Mouse (Mus musculus): ENCODE results near the gene Wfdc17.

Wfdc17 gene

DNA sequence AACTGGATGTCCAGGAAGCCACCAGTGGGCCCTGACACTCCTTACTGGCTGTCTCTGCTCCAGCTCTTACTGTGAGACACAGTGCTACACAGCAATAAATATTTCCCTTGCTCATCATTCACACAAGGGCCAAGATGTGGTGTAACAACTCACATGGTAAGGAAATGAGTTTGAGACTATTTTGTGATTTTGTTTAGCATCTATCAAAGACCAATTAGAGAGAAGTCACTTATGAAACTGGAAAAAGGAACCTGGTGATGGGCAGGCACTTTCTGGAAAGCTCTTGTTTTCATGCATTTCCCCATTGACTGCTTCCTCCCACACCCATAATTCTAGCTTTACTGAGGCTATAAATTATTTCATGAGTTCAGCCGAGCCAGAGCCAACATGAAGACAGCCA, at the start of gene Wfdc17:
Gene Wfdc17, plus strand, starts transcription at position 287 of the 400 bp plus-strand sequence.
- DNase-seq (ENCODE audit: low read depth) = no peak

DNA sequence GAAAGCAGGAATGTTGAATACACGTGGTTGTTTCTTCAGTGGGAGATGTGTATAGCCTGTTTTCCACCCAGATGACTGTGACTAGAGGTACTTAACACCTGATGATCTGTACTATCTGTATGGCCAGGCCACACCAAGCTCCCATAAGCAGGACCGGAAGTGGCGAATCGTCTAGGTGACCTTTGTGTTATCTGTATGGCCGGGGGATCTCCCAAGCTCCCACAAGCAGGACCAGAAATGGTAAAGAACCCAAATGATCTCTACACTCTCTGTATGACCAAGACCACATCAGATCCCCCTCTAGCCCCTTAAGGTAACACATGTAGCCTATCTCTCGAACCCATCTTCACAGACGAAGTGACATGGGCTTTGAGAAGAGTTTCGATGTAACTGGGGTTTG, 49.2 kb upstream of the Wfdc17 start:
- no peak for DNase-seq (ENCODE audit: low read depth)

DNA sequence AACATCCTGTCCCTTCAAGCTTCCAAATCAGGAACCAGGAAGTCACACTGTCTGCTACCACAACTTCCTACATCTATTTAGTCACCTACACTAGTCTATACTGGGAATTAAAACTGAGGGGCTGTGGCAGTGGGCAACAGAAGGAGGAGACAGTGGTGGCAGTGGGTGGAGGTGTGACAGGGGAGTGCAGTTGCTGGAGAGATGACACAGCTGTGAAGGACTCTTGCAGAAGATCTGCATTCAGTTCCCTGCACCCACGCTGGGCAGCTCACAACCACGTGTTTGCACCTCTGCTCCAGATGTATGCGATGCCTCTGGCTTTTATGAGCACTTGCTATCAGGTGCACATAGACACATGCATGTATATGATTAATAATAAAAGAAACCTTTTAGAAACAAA, 46.3 kb upstream of the Wfdc17 start:
- DNase-seq (ENCODE audit: low read depth) = no peak

DNA sequence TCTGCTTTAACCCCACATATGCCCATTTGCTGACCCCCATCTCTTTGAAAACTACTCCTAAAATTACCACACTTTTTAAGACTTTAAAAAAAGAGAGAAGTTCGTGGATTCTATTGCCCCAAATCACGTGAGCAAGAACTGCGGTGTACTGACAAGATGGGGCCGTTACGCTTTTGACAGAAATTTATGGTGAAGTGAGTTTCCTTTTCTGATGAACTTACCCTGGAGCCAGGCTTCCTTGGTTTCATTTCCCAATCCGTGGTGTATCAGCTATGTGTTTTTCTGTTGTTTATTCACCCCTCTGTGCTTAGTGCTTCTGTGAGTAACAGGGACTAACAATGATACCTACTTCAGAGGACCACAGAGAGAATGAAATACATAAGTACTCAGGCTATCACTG, 45.0 kb upstream of the Wfdc17 start:
- DNase-seq (ENCODE audit: low read depth) = no peak

DNA sequence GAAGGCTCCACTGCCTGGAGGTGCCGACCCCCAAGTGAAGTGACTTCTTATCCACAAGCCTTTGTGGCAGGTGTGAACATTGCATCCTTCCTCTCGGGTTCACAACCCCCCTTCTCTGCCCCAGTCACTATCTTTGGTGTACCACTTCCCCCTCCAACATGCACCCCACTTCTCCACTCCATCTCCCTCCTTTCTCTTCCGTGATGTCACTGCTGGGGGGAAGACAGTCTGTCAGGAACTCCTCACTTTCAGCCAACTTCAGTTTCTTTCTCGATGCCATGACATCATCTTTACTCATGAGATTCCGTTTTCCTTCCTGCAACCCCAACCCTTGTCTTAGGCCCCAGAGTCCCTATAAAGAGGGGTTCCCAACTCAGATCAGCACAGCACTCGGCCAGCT, 41.6 kb upstream of the Wfdc17 start, which contains the start of gene Ccl4:
Gene Ccl4, plus strand, starts transcription at position 381 of the 400 bp plus-strand sequence.
- DNase-seq (ENCODE audit: low read depth) = no peak

DNA sequence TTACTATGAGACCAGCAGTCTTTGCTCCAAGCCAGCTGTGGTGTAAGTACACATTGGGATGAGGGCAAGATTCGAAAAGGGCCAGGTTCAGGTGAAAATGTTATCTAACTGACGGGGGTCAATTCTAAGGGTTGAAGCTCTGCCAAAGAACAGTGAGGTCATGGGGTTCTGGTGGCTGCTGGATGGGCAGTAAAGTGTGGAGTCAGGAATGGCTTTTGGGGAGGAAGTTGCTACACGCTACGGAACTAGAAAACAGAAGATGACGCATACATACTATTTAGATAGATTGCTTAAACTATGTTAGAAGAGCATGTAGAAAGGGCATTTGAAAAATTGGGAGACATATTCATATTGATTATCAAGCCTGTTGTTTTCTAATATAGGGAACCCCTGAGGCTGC, 40.3 kb upstream of the Wfdc17 start:
- DNase-seq (ENCODE audit: low read depth) = no peak

DNA sequence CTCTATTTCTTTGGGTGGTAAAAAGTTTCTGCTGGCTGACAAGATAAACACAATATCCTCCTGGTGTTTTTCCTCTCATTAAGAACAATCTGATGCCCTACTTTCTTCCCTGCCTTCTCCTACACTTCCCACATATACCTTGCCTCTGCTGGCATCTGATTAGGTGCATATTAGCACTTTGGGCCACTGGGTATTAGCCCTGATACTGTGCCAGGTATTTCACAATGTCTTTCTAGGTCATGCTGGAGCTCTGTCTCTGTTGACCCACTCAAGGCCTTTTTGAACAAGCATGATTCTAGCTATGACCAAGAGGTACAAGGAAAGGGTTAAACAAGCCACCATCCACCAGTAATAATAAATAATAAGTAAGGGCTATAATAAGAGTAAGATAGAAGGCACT, 32.0 kb upstream of the Wfdc17 start:
- DNase-seq (ENCODE audit: low read depth) = no peak

DNA sequence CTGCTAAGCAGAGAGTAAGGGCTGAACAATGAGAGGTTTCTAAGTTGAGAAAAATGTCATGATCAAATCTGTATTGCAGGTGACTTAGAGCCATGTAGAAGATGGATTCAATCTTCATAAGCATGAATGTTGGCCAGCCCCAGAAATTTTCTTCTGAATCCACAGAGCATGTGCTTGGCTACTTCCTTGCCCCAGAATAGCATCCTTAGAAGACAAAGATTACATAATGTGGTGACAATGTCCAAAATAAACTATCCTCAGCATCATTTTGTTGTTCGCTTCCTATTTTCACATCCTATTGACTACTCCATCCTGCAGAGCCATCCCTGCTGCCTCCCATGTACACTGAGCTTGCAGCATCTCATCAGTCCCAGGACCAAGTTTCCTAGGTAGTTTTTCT, 28.1 kb upstream of the Wfdc17 start:
- no peak for DNase-seq (ENCODE audit: low read depth)

DNA sequence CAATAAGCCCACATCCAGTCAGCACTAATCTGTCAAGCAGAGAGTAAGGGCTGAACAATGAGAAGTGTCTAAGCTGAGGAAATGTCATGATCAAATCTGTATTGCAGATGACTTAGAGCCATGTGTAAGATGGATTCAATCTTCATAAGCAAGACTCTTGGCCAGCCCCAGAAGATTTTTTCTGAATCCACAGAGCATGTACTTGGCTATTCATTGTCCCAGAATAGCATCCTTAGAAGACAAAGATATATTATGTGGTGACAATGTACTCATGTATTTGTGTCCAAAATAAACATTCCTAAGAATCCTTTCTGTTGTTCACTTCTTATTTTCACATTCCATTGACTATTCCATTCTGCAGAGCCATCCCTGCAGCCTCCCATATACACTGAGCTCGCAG, 13.9 kb upstream of the Wfdc17 start:
- DNase-seq (ENCODE audit: low read depth) = no peak

DNA sequence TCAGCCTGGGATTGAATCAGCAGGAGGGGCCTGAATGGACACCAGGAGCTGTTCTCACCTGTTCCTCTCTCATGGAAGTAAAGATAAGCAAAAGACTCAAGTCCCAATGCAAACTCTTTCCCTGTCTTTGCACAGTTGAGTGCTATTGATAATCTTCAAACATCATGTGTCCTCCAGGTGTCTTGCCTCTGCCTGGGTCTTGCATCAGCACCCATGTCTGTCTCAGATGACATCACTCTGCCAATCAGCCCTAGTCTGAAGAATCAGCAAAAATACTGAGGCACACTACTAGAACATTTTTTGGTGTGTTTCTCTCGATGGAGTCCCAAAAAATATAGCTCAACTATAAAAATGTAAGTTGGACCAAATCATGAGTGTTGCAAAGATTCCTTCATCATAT, 11.8 kb upstream of the Wfdc17 start:
- no peak for DNase-seq (ENCODE audit: low read depth)

DNA sequence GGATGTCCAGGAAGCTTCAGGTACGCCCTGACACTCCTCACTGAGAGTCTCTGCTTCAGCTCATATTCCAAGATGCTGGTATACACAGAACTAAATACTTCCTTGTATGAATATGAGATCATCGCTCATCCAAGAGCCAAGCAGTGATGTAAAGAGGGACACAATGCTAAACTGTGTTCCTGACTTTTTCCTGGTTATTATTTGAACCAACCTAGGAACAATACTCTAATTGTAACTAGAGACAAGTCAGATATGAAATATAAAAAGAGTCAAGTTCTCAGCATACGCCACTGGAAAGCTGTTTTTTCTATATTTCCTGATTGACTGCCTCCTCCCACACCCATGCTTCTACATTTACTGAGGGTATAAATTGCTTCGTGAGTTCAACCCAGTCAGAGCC, 4.9 kb downstream of the Wfdc17 start, which contains the start of gene Wfdc18:
Gene Wfdc18, plus strand, starts transcription at position 301 of the 400 bp plus-strand sequence.
- DNase-seq (ENCODE audit: low read depth) = no peak

DNA sequence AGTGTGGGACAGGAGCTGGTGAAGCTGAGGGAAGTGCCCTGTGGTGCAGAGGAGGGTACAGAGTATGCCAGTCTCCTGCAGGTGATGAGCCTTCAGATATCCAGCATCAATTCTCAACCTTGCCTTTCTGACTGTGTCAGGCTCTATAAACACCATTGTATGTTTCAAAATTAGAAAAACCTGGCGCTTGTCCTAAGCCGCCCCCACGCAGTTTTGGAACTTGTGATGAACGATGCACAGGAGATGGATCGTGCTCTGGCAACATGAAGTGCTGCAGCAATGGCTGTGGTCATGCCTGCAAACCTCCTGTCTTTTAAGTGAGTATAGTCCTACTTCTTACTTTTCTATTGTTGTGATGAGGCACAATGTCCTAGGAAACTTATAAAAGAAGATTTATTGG, 5.9 kb downstream of the Wfdc17 start:
- DNase-seq (ENCODE audit: low read depth) = no peak

DNA sequence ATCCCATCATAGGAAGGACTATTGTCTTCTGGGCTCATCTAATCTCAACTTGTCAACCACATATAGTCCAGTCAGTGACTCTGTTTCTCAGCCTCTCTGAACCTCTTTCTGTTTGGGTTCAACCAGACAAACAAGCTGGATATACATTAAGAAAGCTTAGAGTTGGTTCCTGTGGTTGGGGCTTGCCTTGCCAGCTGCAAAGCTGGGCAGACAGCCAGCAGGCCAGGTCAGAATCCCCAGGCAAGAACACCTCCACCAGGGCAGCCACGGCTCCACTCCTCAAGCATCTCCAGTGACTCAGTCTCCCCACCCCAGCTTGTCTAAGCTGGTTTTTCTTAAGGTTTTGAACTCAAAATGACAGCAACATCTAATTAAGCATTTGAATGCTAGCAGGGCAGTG, 8.9 kb downstream of the Wfdc17 start:
- no peak for DNase-seq (ENCODE audit: low read depth)

DNA sequence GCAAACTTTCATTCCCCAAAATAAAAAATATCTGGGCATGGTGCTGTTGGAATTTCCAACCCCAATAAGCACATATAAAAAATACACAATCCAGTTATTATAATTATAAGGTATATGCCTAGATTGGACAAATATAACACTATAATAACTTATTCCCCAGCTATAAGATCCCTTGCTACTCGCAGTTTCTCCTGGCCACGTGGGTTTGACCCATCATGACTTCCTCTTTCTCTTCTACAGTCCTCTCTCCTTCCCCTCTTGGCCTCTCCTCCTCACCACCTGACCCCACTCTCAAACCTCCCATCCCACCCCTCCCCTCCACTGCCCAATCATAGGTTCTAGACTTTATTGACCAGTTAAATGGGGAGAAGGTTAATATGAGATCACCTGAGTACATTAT, 10.1 kb downstream of the Wfdc17 start:
- DNase-seq (ENCODE audit: low read depth) = no peak

DNA sequence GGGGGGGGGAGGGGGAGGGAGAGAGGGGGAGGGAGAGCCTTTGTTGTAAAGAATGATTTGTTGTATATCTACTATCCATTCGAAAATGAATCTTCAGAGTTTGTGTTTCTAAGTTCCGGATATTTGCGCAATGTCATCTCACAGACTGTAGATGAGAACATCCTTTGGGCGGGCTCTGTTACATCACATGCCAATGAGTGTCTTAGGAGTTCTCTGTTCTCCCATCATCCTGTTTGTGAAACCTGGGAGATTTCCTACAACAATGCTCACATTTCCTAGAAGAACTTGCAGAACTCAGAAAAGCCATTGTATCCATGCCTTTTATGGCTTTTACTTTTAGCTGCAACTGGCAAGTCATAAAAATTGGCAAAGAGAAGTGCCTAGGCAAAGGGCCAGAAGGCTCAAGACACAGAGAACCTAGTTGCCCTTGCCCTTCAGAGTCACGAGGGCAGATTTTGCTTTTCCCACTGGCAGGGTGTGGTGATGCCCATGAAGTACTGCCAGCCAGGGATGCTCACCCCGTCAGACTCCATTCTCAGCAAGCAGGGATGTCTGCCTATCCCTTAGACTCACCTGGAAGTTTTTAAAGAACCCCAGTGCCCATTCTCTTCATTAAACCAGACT, 13.4 kb downstream of the Wfdc17 start:
- DNase-seq (ENCODE audit: low read depth) = peak; percentile 36

DNA sequence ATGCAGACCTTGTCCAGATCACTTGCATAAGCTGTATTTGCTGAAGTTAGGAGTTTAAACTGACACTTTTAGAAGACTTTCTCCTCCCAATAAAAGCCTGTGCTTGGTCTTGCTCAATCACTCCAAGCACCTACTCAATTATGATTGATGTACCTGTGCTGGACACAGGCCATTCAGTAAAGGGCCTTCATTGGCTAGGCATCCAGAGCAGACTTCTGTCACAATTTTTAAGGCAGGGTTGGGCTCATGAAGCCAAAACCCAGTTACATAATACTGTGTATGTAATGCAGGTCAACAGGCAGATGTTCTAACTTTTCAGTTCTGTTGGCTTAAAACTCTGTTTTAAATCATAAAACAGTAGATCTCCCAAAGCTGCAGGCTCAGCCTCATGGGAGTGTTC, 17.0 kb downstream of the Wfdc17 start:
- DNase-seq (ENCODE audit: low read depth) = no peak

DNA sequence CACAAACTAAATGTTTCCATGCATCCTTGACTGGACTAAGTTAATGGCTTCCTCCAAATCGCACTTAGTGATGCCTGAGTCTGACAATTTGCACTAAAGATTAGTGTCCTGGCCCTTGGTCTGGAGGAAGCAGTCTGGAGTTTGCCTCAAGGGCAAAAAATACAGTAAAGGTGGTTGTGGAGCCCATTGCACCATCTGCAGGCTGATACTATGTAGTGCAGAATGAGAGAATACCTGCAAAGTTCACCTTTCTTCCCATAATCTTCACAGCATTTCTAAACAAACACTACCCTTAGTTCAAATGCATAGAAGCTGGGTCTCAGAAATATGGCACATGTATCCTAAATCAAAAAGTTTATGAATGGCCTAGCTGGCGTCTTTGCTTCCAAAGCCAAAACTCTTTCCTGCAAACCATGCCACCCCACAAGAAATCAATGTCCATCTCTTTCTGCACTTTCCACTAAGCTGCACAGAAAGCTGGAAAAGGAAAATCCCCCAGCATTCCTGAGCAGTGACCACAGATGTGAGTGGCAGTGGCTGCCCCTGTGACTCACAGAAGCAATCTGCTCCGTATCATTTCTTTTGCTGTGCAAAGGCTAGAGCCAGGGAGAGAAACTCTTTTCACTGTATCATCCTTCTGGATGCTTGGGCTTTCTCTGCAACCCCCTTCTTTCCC, 25.1 kb downstream of the Wfdc17 start:
- DNase-seq (ENCODE audit: low read depth) = no peak

DNA sequence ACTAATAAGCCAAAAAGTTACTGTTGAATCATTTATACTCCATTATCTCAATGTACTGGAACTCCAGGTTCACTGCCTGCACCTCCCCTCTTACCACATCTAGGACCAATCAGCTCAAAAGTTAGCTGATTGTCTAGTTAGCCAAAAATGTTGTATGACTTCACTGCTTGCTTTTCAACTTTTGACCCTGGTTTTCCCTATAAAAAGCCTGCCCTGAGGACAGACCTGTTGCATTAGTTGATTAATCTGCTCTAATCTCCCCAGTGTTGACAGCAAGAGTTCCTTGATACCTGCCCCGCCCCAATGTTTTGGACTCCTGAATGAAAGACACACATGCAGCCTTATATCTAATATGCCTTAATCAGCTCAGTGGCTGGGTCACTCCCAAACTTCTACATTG, 27.3 kb downstream of the Wfdc17 start:
- no peak for DNase-seq (ENCODE audit: low read depth)

DNA sequence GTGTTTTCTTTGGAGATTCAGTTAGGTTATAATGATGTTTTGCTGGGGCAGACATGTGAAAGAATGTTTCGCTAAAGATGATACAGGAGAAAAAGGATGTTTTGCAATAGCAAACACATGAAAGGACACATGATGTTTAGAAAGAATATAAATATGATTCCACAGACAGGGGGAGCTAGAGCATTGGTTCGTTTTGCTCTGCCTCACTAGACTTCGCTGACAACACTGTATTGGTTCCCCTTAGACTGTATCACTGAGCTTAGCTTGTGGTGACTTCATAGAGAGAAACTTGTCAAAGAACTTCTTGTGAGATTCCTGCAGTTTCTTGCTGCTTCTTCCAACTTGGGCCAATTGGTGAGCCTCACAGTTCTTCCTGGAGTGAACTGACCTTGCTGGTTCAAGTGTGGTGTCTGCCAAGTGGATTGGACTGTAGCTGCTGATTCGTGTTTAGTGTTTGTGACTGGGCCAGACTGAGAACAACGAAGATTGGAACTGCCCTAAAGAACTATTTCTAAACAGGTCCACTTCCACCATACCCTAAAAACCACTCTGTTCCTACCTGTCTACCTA, 29.4 kb downstream of the Wfdc17 start:
- DNase-seq (ENCODE audit: low read depth) = no peak

DNA sequence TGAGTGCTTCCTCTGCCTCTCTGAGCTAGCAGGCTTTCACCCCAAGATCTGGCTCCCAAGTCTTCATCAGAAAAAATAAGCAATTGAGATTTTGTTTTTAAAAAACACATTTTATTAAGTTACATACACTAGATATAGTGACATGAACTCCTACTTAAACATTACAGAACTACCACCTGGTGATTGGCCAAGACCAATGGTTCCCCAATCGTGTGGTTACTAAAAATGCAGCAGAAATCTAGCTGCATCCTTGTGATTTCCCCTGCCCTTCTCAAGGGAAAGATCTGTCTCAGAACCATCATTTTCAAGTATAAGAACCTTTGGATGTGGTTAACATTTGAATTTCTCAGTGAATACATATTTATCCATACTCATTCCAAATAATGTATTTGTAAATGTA, 30.4 kb downstream of the Wfdc17 start:
- no peak for DNase-seq (ENCODE audit: low read depth)

DNA sequence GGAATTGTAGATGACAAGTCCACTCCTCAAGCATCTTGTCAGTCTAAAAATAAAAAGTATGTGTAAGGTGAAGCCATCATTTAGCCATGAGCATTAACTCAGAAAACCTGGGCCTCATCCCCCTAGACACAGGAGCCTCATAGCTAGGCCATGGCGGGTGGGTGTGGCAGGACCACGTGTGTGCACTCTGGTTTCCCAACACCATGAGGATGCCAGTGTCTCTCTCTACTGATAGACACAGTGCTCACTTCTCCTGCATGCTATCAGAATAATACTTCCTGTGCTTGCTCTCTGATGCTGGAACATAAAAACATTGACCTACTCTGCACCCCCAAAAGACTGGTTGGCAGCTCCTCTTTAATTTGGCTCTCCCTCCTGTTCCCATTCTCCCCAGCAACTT, 32.1 kb downstream of the Wfdc17 start:
- DNase-seq (ENCODE audit: low read depth) = no peak

DNA sequence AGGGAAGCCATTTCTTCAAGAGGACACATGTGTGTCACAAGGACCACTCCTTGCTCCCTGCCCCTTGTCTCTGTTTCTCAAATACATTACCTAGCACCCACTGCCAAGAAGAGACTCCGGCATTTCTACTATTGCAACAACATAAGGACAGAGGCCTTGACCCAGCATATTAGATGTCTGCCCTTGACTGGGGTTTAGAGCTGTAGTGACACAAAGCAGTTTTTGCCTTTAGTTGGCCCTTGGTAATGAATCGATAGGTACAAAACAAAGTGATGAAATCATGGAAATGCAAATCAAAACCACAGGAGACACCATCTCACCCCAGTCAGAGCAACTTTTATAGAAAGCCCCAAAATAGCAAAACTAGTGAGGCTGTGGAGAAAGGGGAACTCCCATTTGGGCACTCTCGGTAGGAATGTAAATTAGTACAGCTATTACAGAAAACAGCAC, 33.3 kb downstream of the Wfdc17 start:
- no peak for DNase-seq (ENCODE audit: low read depth)

DNA sequence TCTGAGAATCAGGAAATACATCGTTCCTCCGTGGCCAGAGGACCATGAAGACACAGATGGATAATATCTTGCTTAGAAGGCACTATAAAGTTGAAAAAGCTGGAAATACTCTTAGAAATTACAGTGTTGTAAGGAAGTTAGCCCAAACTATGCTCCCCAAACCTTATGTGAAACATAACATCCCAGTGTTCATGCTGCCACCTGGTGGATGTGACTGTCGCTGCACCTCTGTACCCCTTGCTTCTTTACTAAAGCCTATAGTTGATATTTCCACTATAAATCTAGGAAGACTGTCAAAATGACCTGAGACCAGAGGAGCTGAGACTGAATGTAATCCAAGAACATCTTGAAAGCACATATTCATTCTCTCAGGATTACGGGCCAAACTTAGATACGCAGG, 35.5 kb downstream of the Wfdc17 start:
- DNase-seq (ENCODE audit: low read depth) = no peak

Data from fibroblast of lung, adult 2 months (primary cell).